Mouse (Mus musculus) brown adipose tissue, adult 24 weeks (tissue): ENCODE measurements at regions not wholly inside any gene's neighbourhood (a gene's known extent, or its start where the extent isn't known, plus 50 kb on each side); places are given as distances from the start of the nearest gene placed in this dataset.

ENCODE experiments used
- H3K27ac ChIP-seq: fragments of 200-500 bp; replicated peaks from 2 replicates; pipeline ENCODE4 v1.5.1; 2012; ENCODE audit warnings: low read depth, mild to moderate bottlenecking, low read length
- H3K4me1 ChIP-seq: fragments of 200-500 bp; 2 replicates; pipeline ENCODE4 v1.6.1; 2012; ENCODE audit warnings: low read length, mixed read lengths; ENCODE audit not compliant: control insufficient read depth, insufficient read depth, insufficient read length
- H3K4me3 ChIP-seq: fragments of 200-500 bp; 2 replicates; pipeline ENCODE4 v1.5.1; 2012; ENCODE audit warnings: low read depth, mild to moderate bottlenecking, low read length, moderate library complexity; ENCODE audit not compliant: insufficient read depth

DNA sequence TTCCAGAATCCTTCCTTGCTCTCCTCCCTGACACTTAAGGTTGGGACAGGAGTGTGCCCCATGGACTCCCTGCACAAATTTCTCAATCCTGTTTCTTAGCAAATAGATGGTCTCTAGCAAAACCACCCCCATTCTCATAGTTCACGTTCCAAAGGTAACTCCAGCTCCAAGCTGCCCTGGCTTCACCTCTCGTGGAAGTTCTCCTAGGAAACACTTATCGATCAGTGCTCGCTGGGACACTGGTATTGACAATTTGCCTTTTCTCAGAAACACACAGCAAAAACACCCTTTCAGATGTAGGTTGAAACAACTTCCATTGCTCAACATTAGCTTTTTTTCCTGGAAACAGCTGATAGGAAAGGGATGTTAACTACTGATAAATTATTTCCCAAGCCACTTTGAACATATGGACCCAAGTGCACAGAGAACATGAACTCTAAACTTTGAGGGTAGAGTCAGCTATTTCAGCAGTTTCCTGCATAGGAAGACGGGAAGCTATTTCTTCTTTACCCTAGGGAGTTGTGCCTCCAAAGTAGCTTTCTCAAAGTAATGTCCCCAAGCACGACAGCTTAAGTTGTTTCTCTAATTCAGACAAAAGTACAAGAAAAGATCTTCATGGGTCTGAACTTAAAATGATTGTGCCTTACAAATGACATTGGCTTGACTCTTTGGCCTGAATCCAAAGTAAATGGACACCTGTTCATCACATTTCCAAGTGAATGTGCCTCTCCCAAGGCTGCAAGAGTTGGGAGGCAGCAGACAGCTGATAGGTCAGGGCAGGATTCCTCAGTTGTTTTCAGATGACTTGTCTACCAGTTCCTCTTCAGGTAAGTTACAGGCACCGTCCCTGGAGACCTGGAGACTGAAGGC lies 102.4 kb downstream of the Foxa2 start:
- Histone ChIP-seq H3K4me1 (no peaks in the 10 kb centered on the region), H3K27ac (no peak overlapping the region), H3K4me3 (no peak overlapping the region)

- Histone ChIP-seq H3K4me3 (no peak overlapping the region), H3K27ac (no peak overlapping the region), H3K4me1 (no peaks in the 10 kb centered on the region)
These were observed 104.2 kb downstream of the Foxa2 start for GRCm38 (mm10) chr2:147942591-147942990.

GRCm38 (mm10) chr2:147941319-147941718 lies 105.5 kb downstream of the Foxa2 start:
- H3K4me1 ChIP-seq, result no peaks in the 10 kb centered on the region
- no peak overlapping the region for H3K27ac ChIP-seq
- no peak overlapping the region for H3K4me3 ChIP-seq

DNA sequence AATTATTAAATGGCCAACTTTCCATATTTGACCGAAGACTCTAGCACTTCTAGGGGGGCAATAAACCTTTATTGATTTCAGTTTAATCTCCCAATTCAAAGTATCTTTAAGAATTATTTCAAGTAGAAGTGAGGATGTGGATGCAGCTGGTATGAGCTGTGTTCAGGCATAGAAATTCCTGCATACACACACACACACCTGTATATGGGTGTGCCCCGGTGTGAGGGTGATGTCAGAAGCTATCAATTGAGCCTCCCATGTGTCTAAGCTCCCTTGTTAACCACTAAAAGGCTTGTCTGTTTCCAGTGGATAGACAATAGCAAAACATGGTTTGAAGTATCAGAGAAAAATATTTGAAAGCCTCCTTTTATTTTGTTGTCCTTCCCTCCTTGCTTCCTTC lies 114.3 kb downstream of the Foxa2 start:
- no peak overlapping the region for H3K4me3 ChIP-seq
- H3K4me1 ChIP-seq, result no peaks in the 10 kb centered on the region
- no peak overlapping the region for H3K27ac ChIP-seq

DNA sequence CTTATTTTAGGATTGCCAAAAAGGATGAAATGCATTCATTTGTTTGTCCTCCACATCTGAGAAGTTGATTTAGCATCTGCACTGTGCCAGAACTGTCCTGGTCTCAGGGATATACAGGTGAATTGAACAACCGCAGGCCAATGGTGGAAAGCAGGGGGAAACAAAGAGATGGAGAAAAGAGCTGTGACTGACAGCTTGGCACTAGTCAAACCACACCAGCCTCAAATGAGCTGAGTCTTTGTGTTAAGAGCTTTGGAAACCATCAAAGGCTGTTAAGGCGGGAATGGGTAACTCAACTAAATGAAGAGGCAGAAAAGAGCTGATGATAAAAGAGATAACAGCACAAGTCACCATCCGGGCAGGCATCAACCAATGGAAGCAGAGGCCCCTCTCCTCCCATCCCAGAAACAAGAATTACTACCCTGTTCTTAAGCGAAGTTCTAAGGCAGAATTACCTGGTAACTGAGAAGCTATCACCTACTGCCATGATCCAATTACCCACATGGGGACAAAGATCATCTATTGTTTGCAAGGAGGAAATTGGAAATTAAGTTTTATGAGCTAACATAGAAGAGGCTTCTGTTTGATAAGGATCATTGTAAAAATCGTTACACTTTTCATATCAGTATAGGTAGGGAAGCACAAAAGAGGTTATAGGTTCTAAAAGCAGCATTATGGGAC lies 117.6 kb downstream of the Foxa2 start:
- Histone ChIP-seq H3K27ac (no peak overlapping the region), H3K4me1 (no peaks in the 10 kb centered on the region), H3K4me3 (no peak overlapping the region)

DNA sequence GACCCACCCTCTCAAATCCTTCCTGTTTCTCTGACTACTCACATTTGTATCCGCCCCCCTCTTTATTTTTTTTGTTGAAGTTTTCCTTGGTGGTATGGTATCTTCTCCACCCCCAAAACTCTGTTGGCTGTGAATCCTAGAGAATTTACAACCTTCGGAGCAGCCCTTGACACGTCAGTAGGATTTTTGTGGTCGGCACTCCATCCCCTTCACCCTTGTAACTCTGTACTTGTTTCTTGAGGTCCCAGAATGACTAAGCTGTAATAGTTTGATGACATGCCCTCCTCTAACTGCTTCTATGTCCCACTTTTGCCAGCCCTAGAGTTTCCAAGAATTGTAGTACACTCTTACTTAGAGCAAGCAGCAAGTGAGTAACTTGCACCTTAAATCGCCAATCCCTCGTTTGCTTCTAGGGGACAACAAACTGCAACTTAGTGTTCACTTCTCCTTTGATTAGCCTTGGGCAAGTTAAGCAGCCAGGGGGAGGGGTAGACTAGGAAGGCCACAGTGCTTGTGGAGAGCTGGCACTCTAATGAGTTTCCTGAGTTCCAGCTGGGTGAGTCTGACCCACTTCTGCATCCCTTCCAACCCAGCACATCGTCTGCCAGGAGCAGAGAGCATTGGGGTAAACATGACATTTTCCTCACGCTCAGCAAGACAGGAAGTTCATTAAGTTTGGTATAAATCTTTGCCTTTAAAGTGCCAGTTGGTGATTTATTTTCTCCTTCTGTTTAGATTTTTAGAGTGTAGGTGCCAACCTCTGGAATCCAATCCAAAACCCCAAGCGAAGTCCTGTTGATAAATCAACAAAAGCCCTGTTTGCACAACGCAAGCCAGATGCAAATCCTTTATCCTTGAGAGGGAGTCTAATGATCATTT lies 118.7 kb downstream of the Foxa2 start:
- Histone ChIP-seq H3K27ac (no peak overlapping the region), H3K4me1 (no peaks in the 10 kb centered on the region), H3K4me3 (no peak overlapping the region)

DNA sequence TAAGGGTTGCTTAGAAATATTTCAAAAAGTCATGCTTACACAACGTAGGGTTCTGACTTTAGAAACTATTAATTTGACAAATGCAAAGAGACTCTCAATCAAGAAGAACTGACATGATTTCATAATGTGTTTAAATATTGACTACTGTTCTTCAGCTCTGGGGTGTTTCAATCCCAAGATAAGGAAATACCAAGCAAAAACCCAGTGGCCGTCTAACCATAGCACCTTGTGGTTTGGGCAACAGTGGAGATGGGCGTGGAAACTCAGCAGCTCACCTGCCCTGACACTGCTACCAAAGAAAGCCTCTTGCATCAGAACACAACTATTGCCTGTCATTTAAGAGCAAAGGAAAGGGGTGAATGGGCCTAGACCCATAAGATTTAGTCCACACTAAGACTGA lies 119.9 kb downstream of the Foxa2 start:
- Histone ChIP-seq H3K27ac (no peak overlapping the region), H3K4me3 (no peak overlapping the region), H3K4me1 (no peaks in the 10 kb centered on the region)

DNA sequence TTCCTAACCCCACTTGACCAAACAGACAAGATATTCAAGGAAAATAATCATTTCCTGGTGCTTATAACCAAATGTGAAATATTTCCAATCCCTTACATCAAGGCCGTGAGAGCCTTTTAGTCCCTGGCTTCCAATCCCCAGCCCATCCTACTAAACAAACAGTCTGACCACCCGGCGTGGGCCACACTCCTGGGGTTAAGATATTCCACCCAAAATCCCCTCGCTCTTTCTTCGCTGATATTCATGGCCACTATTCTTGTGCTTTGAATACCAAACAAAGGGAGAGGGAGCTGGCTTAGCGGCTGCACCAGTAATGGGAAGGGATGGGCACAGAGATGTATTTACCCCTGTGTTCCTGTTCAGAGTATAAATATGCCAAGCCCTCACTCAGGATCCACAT lies 139.4 kb downstream of the Foxa2 start:
- Histone ChIP-seq H3K4me3 (no peak overlapping the region), H3K4me1 (no peaks in the 10 kb centered on the region), H3K27ac (no peak overlapping the region)

DNA sequence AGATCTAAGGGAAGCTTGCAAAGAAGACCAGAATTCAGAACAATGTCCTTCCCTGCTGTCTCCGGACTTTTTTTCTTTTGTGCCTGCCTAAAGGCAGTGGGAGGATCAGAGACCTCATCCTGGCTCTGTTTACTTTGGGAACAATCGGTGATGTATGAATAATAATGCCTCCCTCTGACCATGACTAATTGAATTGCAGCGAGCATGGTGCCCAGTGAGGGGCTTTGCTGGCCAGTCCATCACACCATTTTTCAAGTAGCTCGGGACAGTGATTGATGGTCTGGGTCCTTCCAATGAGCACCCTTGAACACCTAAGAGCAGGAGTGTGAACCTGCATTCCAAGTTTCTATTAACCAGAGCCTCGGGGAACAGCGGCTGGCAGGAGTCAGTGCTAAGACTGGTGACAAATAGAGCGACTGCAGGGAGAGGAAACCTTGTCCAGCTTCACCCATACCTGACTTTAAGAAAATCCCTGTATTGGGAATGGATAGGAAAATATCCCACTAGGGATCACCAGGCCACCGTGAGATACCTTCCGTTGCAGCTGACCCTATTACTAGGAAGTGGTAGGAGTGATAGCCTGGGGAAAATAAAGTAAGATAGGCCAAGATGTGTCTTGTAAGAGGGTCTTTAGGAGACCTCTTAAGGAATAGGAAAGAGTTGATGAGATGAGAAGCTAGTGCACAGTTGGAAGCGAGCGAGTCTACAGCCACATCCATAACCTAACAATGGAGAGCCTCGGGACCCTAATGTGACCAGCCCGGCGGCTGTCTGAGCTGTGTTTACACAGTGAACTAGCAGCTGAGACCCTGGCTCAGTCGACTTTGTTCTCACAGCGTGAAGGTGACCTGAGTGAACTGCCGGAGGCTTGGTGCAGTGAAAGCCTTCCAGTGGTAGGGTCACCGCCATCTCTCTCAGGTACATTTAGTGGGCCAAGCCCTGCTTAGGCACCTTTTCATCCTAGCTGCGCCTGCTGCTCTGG lies 140.7 kb downstream of the Foxa2 start:
- H3K27ac ChIP-seq, result no peak overlapping the region

GRCm38 (mm10) chr2:147905118-147905517 lies 141.7 kb downstream of the Foxa2 start:
- H3K4me1 ChIP-seq, result no peaks in the 10 kb centered on the region
- no peak overlapping the region for H3K27ac ChIP-seq
- no peak overlapping the region for H3K4me3 ChIP-seq

More for the DNA sequence above, 140.7 kb downstream of the Foxa2 start:
- Histone ChIP-seq H3K4me3 (no peak overlapping the region), H3K4me1 (no peaks in the 10 kb centered on the region)

- H3K27ac ChIP-seq, result no peak overlapping the region
- no peaks in the 10 kb centered on the region for H3K4me1 ChIP-seq
- no peak overlapping the region for H3K4me3 ChIP-seq
These were observed 147.5 kb downstream of the Foxa2 start for GRCm38 (mm10) chr2:147899236-147899635.

- no peak overlapping the region for H3K27ac ChIP-seq
- H3K4me1 ChIP-seq, result no peaks in the 10 kb centered on the region
- no peak overlapping the region for H3K4me3 ChIP-seq
These were observed 151.1 kb downstream of the Foxa2 start for GRCm38 (mm10) chr2:147895691-147896090.

DNA sequence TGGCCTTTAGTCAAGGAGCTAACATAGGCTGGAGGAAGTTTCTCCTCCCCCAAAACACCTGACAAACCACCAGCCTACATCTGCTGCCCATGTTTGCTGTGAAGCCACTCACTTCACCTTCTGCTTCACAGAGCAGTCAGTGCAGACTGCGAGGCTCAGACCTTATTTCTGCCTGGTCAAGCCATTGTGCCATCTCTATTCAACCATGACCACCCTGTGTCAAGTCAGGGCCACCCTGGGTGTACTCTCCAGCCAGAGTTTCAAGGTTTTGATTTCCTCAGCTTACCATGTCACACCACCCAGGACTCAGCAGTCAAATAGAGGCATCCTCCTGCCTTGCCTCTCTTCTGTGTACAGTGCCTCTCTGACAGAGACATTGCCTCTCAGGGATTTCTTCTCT lies 152.6 kb downstream of the Foxa2 start:
- Histone ChIP-seq H3K4me3 (no peak overlapping the region), H3K4me1 (no peaks in the 10 kb centered on the region), H3K27ac (no peak overlapping the region)

- H3K4me1 ChIP-seq, result no peaks in the 10 kb centered on the region
- no peak overlapping the region for H3K27ac ChIP-seq
- H3K4me3 ChIP-seq, result no peak overlapping the region
These were observed 160.6 kb downstream of the Foxa2 start for GRCm38 (mm10) chr2:147886191-147886590.
